Mouse (Mus musculus) CH12.LX (cell line): ENCODE results near the gene Vasp. TPM values are rescaled to one million over a fixed set of nuclear protein-coding genes. Genes with fewer than 3 reads are reported as not detected.

Source experiments
- DNase-seq: peaks from one replicate; pipeline ENCODE4 v3.0.0-alpha.2; 2013; ENCODE audit errors: extremely low read depth
- H3K27ac ChIP-seq: 2 replicates; pipeline ENCODE4 v1.5.1; 2012; ENCODE audit warnings: low read depth, mild to moderate bottlenecking, control low read depth, moderate library complexity; ENCODE audit not compliant: insufficient read depth
- H3K27me3 ChIP-seq: replicated peaks from 2 replicates; pipeline ENCODE3; 2012; ENCODE audit warnings: inconsistent platforms
- H3K36me3 ChIP-seq, 2 experiments: replicated peaks in 1 of 2; 2 replicates each; pipeline versions ENCODE3 to v1.6.1; 2012; ENCODE audit warnings: inconsistent platforms in 1 of 2, low read length in 1 of 2, mild to moderate bottlenecking in 1 of 2, mixed read lengths in 1 of 2, moderate library complexity in 1 of 2; ENCODE audit not compliant: control insufficient read depth in 1 of 2, insufficient read depth in 1 of 2
- H3K4me1 ChIP-seq, 2 experiments: 2 replicates each; pipeline ENCODE4 v1.6.1; 2012; ENCODE audit warnings: inconsistent platforms in 1 of 2, moderate library complexity in 1 of 2; ENCODE audit not compliant: insufficient read depth in 2 of 2, control insufficient read depth in 1 of 2
- H3K4me2 ChIP-seq: 2 replicates; pipeline ENCODE4 v1.6.1; 2012; ENCODE audit warnings: low read depth, mild to moderate bottlenecking, control low read depth; ENCODE audit not compliant: poor library complexity, insufficient read depth, severe bottlenecking
- H3K4me3 ChIP-seq, 3 experiments: fragments of 150-350 bp in 1 of 3; sonication (generic) in 1 of 3; replicated peaks in 1 of 3; 2 replicates each; pipeline versions ENCODE3 to v1.5.1; 2011 to 2012; ENCODE audit warnings: low read depth in 2 of 3, low read length in 2 of 3, mild to moderate bottlenecking in 2 of 3, moderate library complexity in 2 of 3, control low read depth in 1 of 3, improper control_type of control experiment in 1 of 3, inconsistent platforms in 1 of 3, mixed read lengths in 1 of 3; ENCODE audit not compliant: poor library complexity in 1 of 3
- H3K79me2 ChIP-seq: replicated peaks from 2 replicates; pipeline ENCODE4 v1.6.1; 2012; ENCODE audit warnings: mild to moderate bottlenecking, moderate library complexity; ENCODE audit not compliant: control insufficient read depth, poor library complexity, insufficient read depth, severe bottlenecking; ENCODE audit errors: extremely low read depth
- H3K9ac ChIP-seq: 2 replicates; pipeline ENCODE4 v1.6.1; 2012; ENCODE audit warnings: low read depth, mild to moderate bottlenecking, control low read depth, moderate library complexity; ENCODE audit not compliant: insufficient read depth
- H3K9me3 ChIP-seq: replicated peaks from 2 replicates; pipeline ENCODE3; 2012; ENCODE audit warnings: low read length, inconsistent platforms, mixed read lengths
- BHLHE40 ChIP-seq: IDR thresholded peaks from 2 replicates; pipeline ENCODE4 v1.6.1; 2011; ENCODE audit warnings: mild to moderate bottlenecking, low read depth, low read length, improper control_type of control experiment
- CHD1 ChIP-seq: IDR thresholded peaks from 2 replicates; pipeline ENCODE4 v1.6.1; 2012; ENCODE audit warnings: low read depth, low read length, improper control_type of control experiment, inconsistent platforms
- CHD2 ChIP-seq: IDR thresholded peaks from 2 replicates; pipeline ENCODE4 v1.6.1; 2011; ENCODE audit warnings: low read length, improper control_type of control experiment
- CTCF ChIP-seq, 2 experiments: IDR thresholded peaks in 1 of 2; conservative IDR thresholded peaks in 1 of 2; 2 replicates each; pipeline ENCODE4 v1.5.1; 2011 to 2012; ENCODE audit warnings: low read depth in 2 of 2, low read length in 2 of 2, improper control_type of control experiment in 1 of 2, inconsistent platforms in 1 of 2, mild to moderate bottlenecking in 1 of 2, moderate library complexity in 1 of 2
- E2F4 ChIP-seq: IDR thresholded peaks from 2 replicates; pipeline ENCODE4 v1.6.1; 2011; ENCODE audit warnings: low read depth, low read length, improper control_type of control experiment; ENCODE audit not compliant: insufficient replicate concordance
- ELF1 ChIP-seq: IDR thresholded peaks from 2 replicates; pipeline ENCODE4 v1.6.1; 2014; ENCODE audit warnings: low read depth, mild to moderate bottlenecking, inconsistent platforms, low read length, improper control_type of control experiment
- EP300 ChIP-seq: IDR thresholded peaks from 2 replicates; pipeline ENCODE4 v1.6.1; 2011; ENCODE audit warnings: low read length, improper control_type of control experiment
- ETS1 ChIP-seq: conservative IDR thresholded peaks from 2 replicates; pipeline ENCODE4 v1.6.1; 2012; ENCODE audit warnings: low read depth, mild to moderate bottlenecking, inconsistent platforms, low read length, improper control_type of control experiment, moderate library complexity
- GABPA ChIP-seq: IDR thresholded peaks from 2 replicates; pipeline ENCODE4 v1.6.1; 2012; ENCODE audit warnings: low read depth, low read length, improper control_type of control experiment, inconsistent platforms; ENCODE audit not compliant: insufficient replicate concordance
- HCFC1 ChIP-seq: IDR thresholded peaks from 2 replicates; pipeline ENCODE4 v1.6.1; 2012; ENCODE audit warnings: low read depth, mild to moderate bottlenecking, inconsistent platforms, low read length, improper control_type of control experiment
- IRF4 ChIP-seq: IDR thresholded peaks from 2 replicates; pipeline ENCODE4 v1.6.1; 2014; ENCODE audit warnings: low read depth, mild to moderate bottlenecking, inconsistent platforms, low read length, improper control_type of control experiment
- JUN ChIP-seq: IDR thresholded peaks from 2 replicates; pipeline ENCODE4 v1.6.1; 2011; ENCODE audit warnings: low read depth, mild to moderate bottlenecking, low read length, improper control_type of control experiment, moderate library complexity; ENCODE audit not compliant: insufficient read depth
- JUND ChIP-seq: conservative IDR thresholded peaks from 2 replicates; pipeline ENCODE4 v1.6.1; 2011; ENCODE audit warnings: low read depth, low read length, improper control_type of control experiment
- KAT2A ChIP-seq: IDR thresholded peaks from 2 replicates; pipeline ENCODE4 v1.6.1; 2012; ENCODE audit warnings: low read length, improper control_type of control experiment, inconsistent platforms; ENCODE audit not compliant: insufficient replicate concordance
- MAFK ChIP-seq: IDR thresholded peaks from 2 replicates; pipeline ENCODE4 v1.6.1; 2011; ENCODE audit warnings: low read length, improper control_type of control experiment; ENCODE audit not compliant: insufficient replicate concordance
- MAX ChIP-seq: IDR thresholded peaks from 2 replicates; pipeline ENCODE4 v1.6.1; 2011; ENCODE audit warnings: low read length, improper control_type of control experiment
- MAZ ChIP-seq: IDR thresholded peaks from 2 replicates; pipeline ENCODE4 v1.6.1; 2012; ENCODE audit warnings: low read depth, mild to moderate bottlenecking, inconsistent platforms, low read length, improper control_type of control experiment, moderate library complexity
- MEF2A ChIP-seq: IDR thresholded peaks from 2 replicates; pipeline ENCODE4 v1.6.1; 2014; ENCODE audit warnings: low read depth, mild to moderate bottlenecking, inconsistent platforms, low read length, improper control_type of control experiment, borderline replicate concordance
- MXI1 ChIP-seq: IDR thresholded peaks from 2 replicates; pipeline ENCODE4 v1.6.1; 2011; ENCODE audit warnings: mild to moderate bottlenecking, low read depth, low read length, improper control_type of control experiment
- MYC ChIP-seq: IDR thresholded peaks from 2 replicates; pipeline ENCODE4 v1.6.1; 2011; ENCODE audit warnings: low read depth, mild to moderate bottlenecking, improper control_type of control experiment, low read length
- NELFE ChIP-seq: IDR thresholded peaks from 2 replicates; pipeline ENCODE4 v1.6.1; 2011; ENCODE audit warnings: low read depth, low read length, improper control_type of control experiment
- PAX5 ChIP-seq: IDR thresholded peaks from 2 replicates; pipeline ENCODE4 v1.6.1; 2012; ENCODE audit warnings: low read length, inconsistent platforms, mixed read lengths
- POLR2A ChIP-seq: IDR thresholded peaks from 2 replicates; pipeline ENCODE4 v1.6.1; 2011; ENCODE audit warnings: low read depth, mild to moderate bottlenecking, improper control_type of control experiment, low read length
- POLR2AphosphoS2 ChIP-seq: IDR thresholded peaks from 2 replicates; pipeline ENCODE4 v1.6.1; 2011; ENCODE audit warnings: low read depth, low read length, improper control_type of control experiment
- RAD21 ChIP-seq: IDR thresholded peaks from 2 replicates; pipeline ENCODE4 v1.6.1; 2011; ENCODE audit warnings: low read depth, mild to moderate bottlenecking, low read length, improper control_type of control experiment, moderate library complexity
- RCOR1 ChIP-seq: conservative IDR thresholded peaks from 2 replicates; pipeline ENCODE4 v1.6.1; 2012; ENCODE audit warnings: low read depth, mild to moderate bottlenecking, inconsistent platforms, low read length, improper control_type of control experiment
- SIN3A ChIP-seq: IDR thresholded peaks from 2 replicates; pipeline ENCODE4 v1.6.1; 2012; ENCODE audit warnings: low read length, improper control_type of control experiment, inconsistent platforms
- SMC3 ChIP-seq: IDR thresholded peaks from 2 replicates; pipeline ENCODE4 v1.6.1; 2011; ENCODE audit warnings: low read depth, low read length, improper control_type of control experiment
- TBP ChIP-seq: conservative IDR thresholded peaks from 2 replicates; pipeline ENCODE4 v1.6.1; 2011; ENCODE audit warnings: low read depth, low read length, improper control_type of control experiment
- TCF12 ChIP-seq: IDR thresholded peaks from 2 replicates; pipeline ENCODE4 v1.6.1; 2014; ENCODE audit warnings: low read depth, mild to moderate bottlenecking, inconsistent platforms, low read length, improper control_type of control experiment
- UBTF ChIP-seq: IDR thresholded peaks from 2 replicates; pipeline ENCODE4 v1.6.1; 2012; ENCODE audit warnings: low read depth, mild to moderate bottlenecking, inconsistent platforms, low read length, improper control_type of control experiment, moderate library complexity
- USF1 ChIP-seq: IDR thresholded peaks from 2 replicates; pipeline ENCODE4 v1.6.1; 2014; ENCODE audit warnings: low read depth, mild to moderate bottlenecking, inconsistent platforms, low read length, improper control_type of control experiment
- USF2 ChIP-seq: conservative IDR thresholded peaks from 2 replicates; pipeline ENCODE4 v1.6.1; 2011; ENCODE audit warnings: low read depth, low read length, improper control_type of control experiment
- ZC3H11A ChIP-seq: IDR thresholded peaks from 2 replicates; pipeline ENCODE4 v1.6.1; 2012; ENCODE audit warnings: low read depth, mild to moderate bottlenecking, inconsistent platforms, low read length, improper control_type of control experiment
- ZKSCAN1 ChIP-seq: IDR thresholded peaks from 2 replicates; pipeline ENCODE4 v1.6.1; 2012; ENCODE audit warnings: low read depth, inconsistent platforms, low read length, improper control_type of control experiment, borderline replicate concordance
- ZMIZ1 ChIP-seq: IDR thresholded peaks from 2 replicates; pipeline ENCODE4 v1.6.1; 2012; ENCODE audit warnings: low read depth, mild to moderate bottlenecking, inconsistent platforms, low read length, improper control_type of control experiment
- ZNF384 ChIP-seq: IDR thresholded peaks from 2 replicates; pipeline ENCODE4 v1.6.1; 2012; ENCODE audit warnings: low read depth, low read length, improper control_type of control experiment, inconsistent platforms
- dilution Hi-C: fragments of 300-500 bp; cut with MboI; formaldehyde crosslinking; loops from 2 replicates; pipeline ENCODE4 v1.14.3; 2020; ENCODE audit warnings: low sequenced_read_pairs; ENCODE audit not compliant: extremely low pct_unique_long_range_greater_than_20kb, extremely low pct_ligation_motif_present
- in situ Hi-C: fragments of 300-500 bp; cut with MboI; formaldehyde crosslinking; loops from 3 replicates; pipeline ENCODE4 v1.14.3; 2019; ENCODE audit warnings: low sequenced_read_pairs, low pct_ligation_motif_present, low pct_unique_long_range_greater_than_20kb, mixed read lengths
- polyA plus RNA-seq: library from polyadenylated mRNA; unstranded; fragments of >175 nt; gene quantifications from 2 replicates; pipeline ENCODE4 v1.2.1, GENCODE M21; 2012; ENCODE audit warnings: low read depth; ENCODE audit not compliant: insufficient read length
- total RNA-seq, 2 experiments: library from RNA; depleted of rRNA; stranded (reverse); fragments of 300-350 nt in 1 of 2; fragments of >200 nt in 1 of 2; gene quantifications; 2 replicates each; pipeline ENCODE4 v1.2.3; 2012 to 2014

Vasp gene
- 109 and 114 TPM in 2 replicates for total RNA-seq (2012; rRNA removed)
- 122 and 125 TPM in 2 replicates for total RNA-seq (2014; rRNA removed)
- 191 and 240 TPM in 2 replicates for polyA plus RNA-seq

GRCm38 (mm10) chr7:19271238-19272172 is at the start of gene Vasp:
Gene Vasp (minus strand): TSS chr7:19271817.
- Histone ChIP-seq H3K4me2 (peak within 1 kb of the TSS; percentile 69), H3K27me3 (no peaks in the 10 kb centered on the region)
- peak; percentile 90 for DNase-seq
- TF ChIP-seq USF2 (no peak), USF1 (no peak), EP300 (no peak; the same call in 1 of the 2 replicates), SMC3 (no peak), NELFE (peak; percentile 84), ZMIZ1 (peak; percentile 69), PAX5 (no peak), ZC3H11A (no peak), CHD1 (0 out of 2 replicates have a peak, but pooled peaks have one; percentile 50), JUN (no peak), KAT2A (0 out of 2 replicates have a peak, but pooled peaks have one; percentile 51), MAZ (no peak; the same call in 1 of the 2 replicates), TCF12 (peak; percentile 10; the same call in 1 of the 2 replicates), GABPA (no peak), CTCF (conservative IDR thresholded peaks at IDR 0.05 in 1 of 2, IDR thresholded peaks at IDR 0.05 in 1 of 2; ENCODE audit: low read depth in 2 of 2, low read length in 2 of 2) (no peak), RCOR1 (no peak), ZKSCAN1 (no peak), JUND (no peak), SIN3A (peak; percentile 90), MXI1 (peak; percentile 26; the same call in 1 of the 2 replicates), HCFC1 (peak; percentile 80), ELF1 (peak; percentile 87), RAD21 (no peak), ZNF384 (no peak), MEF2A (peak; percentile 60), POLR2AphosphoS2 (no peak), POLR2A (peak; percentile 84), ETS1 (0 out of 2 replicates have a peak, but pooled peaks have one; percentile 7), MAFK (0 out of 2 replicates have a peak, but pooled peaks have one; percentile 4), UBTF (no peak), MAX (no peak; the same call in 1 of the 2 replicates), CHD2 (peak; percentile 33; the same call in 1 of the 2 replicates), IRF4 (no peak), BHLHE40 (no peak), MYC (0 out of 2 replicates have a peak, but pooled peaks have one; percentile 50), TBP (peak; percentile 92), E2F4 (no peak)

More at GRCm38 (mm10) chr7:19271238-19272172, at the start of gene Vasp:
- peaks cover 40% of the 10 kb centered on the region for H3K79me2 ChIP-seq
- in situ Hi-C loops, result loop anchor here (5.0 kb wide), 1 partner anchor 39 kb away; no protein-coding TSS in a partner anchor
- peak within 1 kb of the TSS; percentile 75 for H3K27ac ChIP-seq
- H3K4me3 ChIP-seq, result peak within 1 kb of the TSS; percentile 75 to 95 (median 94)
- peaks cover 7 to 9% of the 10 kb centered on the region in 2 experiments for H3K36me3 ChIP-seq
- peaks cover 11 to 39% of the 10 kb centered on the region in 2 experiments for H3K4me1 ChIP-seq
- dilution Hi-C loops, result no loop called here
- peaks cover 2% of the 10 kb centered on the region for H3K9me3 ChIP-seq
- peak within 1 kb of the TSS; percentile 91 for H3K9ac ChIP-seq
